Mouse (Mus musculus) myocyte (in vitro differentiated cells): ENCODE measurements around the gene Miga1. TPM values are rescaled to one million over a fixed set of nuclear protein-coding genes. Genes with fewer than 3 reads are reported as not detected.
"Not testable (repeated sequence)": the region's sequence is repeated elsewhere in the genome, so short reads cannot be mapped to it uniquely, and the experiment has no call there.

ENCODE experiments used
- H3K27me3 ChIP-seq: one replicate; pipeline ENCODE4 v1.6.1; 2011; ENCODE audit not compliant: control insufficient read depth, insufficient read depth, insufficient read length
- H3K36me3 ChIP-seq: one replicate; pipeline ENCODE4 v1.6.1; 2011; ENCODE audit not compliant: control insufficient read depth, insufficient read depth
- H3K4me2 ChIP-seq: one replicate; pipeline ENCODE4 v1.6.1; 2011; ENCODE audit warnings: low read depth, control low read depth
- H3K4me3 ChIP-seq: one replicate; pipeline ENCODE4 v1.5.1; 2011; ENCODE audit warnings: mild to moderate bottlenecking, control low read depth, moderate library complexity
- H3K79me2 ChIP-seq: one replicate; pipeline ENCODE4 v1.6.1; 2011; ENCODE audit not compliant: control insufficient read depth, insufficient read depth
- H3ac ChIP-seq: one replicate; pipeline ENCODE4 v1.6.1; 2011; ENCODE audit not compliant: control insufficient read depth, insufficient read length
- CEBPB ChIP-seq: IDR thresholded peaks from 2 replicates; pipeline ENCODE4 v1.6.1; 2011; ENCODE audit warnings: mild to moderate bottlenecking, moderate library complexity; ENCODE audit not compliant: poor library complexity, insufficient read depth, severe bottlenecking
- E2F4 ChIP-seq: IDR thresholded peaks from one replicate; pipeline ENCODE4 v1.6.1; 2011; ENCODE audit warnings: mild to moderate bottlenecking, control low read depth, moderate library complexity; ENCODE audit not compliant: insufficient read depth
- MAX ChIP-seq: IDR thresholded peaks from one replicate; pipeline ENCODE4 v1.6.1; 2011; ENCODE audit warnings: low read depth, mild to moderate bottlenecking, control low read depth
- MYOD1 ChIP-seq, 3 experiments: IDR thresholded peaks; one replicate each; pipeline ENCODE4 v1.6.1; 2011; ENCODE audit warnings: control low read depth in 2 of 3, low read depth in 2 of 3, mild to moderate bottlenecking in 2 of 3, moderate library complexity in 1 of 3; ENCODE audit not compliant: insufficient read length in 2 of 3, control insufficient read depth in 1 of 3
- MYOG ChIP-seq, 3 experiments: IDR thresholded peaks; one replicate each; pipeline ENCODE4 v1.6.1; 2011; ENCODE audit warnings: control low read depth in 2 of 3, low read depth in 2 of 3, mild to moderate bottlenecking in 2 of 3; ENCODE audit not compliant: insufficient read length in 2 of 3, control insufficient read depth in 1 of 3, insufficient read depth in 1 of 3
- POLR2A ChIP-seq: IDR thresholded peaks from one replicate; pipeline ENCODE4 v1.6.1; 2011; ENCODE audit warnings: low read depth, mild to moderate bottlenecking, control low read depth, moderate library complexity; ENCODE audit not compliant: insufficient read length
- POLR2AphosphoS2 ChIP-seq: IDR thresholded peaks from one replicate; pipeline ENCODE4 v1.6.1; 2011; ENCODE audit warnings: low read depth, control low read depth; ENCODE audit not compliant: insufficient read length
- REST ChIP-seq: IDR thresholded peaks from one replicate; pipeline ENCODE4 v1.6.1; 2011; ENCODE audit warnings: mild to moderate bottlenecking, control low read depth, moderate library complexity; ENCODE audit not compliant: insufficient read depth, insufficient read length
- SRF ChIP-seq: IDR thresholded peaks from one replicate; pipeline ENCODE4 v1.6.1; 2011; ENCODE audit warnings: low read depth; ENCODE audit not compliant: control insufficient read depth, insufficient read length
- TCF12 ChIP-seq: IDR thresholded peaks from one replicate; pipeline ENCODE4 v1.6.1; 2011; ENCODE audit warnings: mild to moderate bottlenecking, control low read depth; ENCODE audit not compliant: poor library complexity, insufficient read depth, severe bottlenecking
- TCF3 ChIP-seq: IDR thresholded peaks from one replicate; pipeline ENCODE4 v1.6.1; 2011; ENCODE audit warnings: low read depth, control low read depth; ENCODE audit not compliant: insufficient read length
- USF1 ChIP-seq: IDR thresholded peaks from one replicate; pipeline ENCODE4 v1.6.1; 2011; ENCODE audit warnings: low read depth, mild to moderate bottlenecking, control low read depth, moderate library complexity
- polyA plus RNA-seq: library from polyadenylated mRNA; unstranded; fragments of >200 nt; fragmentation: generic; extraction: Trizol; gene quantifications from one replicate; pipeline ENCODE4 v1.2.1, GENCODE M21; 2012; ENCODE audit warnings: missing spikeins

Gene Miga1
- polyA plus RNA-seq, 1 experiment = 0.26 TPM

DNA sequence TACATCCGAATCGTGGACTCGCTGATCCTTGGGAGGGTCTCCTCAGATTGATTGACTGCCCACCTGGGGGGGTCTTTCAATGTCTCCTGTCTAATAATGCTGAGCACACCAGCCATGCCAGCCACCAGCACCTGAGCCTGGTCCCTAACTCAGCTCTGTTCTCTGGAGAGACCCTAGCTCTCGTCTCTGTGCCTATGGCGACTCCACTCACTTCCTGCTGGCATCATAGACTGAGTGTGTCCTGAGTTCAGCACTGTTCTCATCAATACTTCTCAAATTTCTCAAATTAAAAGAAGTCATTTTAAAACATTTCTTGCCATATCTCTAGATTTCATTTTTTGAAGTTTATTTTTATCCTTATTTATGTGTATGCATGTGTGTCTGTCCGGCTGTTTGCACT lies 8.1 kb downstream of the Miga1 start:
- no peak overlapping the region for H3ac ChIP-seq
- no peak overlapping the region for H3K4me3 ChIP-seq
- H3K79me2 ChIP-seq = no peaks in the 10 kb centered on the region
- no peak overlapping the region for H3K4me2 ChIP-seq
- TF ChIP-seq REST = no peak
- TF ChIP-seq MAX = no peak
- TF ChIP-seq SRF = no peak
- H3K27me3 ChIP-seq = no peaks in the 10 kb centered on the region
- no peaks in the 10 kb centered on the region for H3K36me3 ChIP-seq

DNA sequence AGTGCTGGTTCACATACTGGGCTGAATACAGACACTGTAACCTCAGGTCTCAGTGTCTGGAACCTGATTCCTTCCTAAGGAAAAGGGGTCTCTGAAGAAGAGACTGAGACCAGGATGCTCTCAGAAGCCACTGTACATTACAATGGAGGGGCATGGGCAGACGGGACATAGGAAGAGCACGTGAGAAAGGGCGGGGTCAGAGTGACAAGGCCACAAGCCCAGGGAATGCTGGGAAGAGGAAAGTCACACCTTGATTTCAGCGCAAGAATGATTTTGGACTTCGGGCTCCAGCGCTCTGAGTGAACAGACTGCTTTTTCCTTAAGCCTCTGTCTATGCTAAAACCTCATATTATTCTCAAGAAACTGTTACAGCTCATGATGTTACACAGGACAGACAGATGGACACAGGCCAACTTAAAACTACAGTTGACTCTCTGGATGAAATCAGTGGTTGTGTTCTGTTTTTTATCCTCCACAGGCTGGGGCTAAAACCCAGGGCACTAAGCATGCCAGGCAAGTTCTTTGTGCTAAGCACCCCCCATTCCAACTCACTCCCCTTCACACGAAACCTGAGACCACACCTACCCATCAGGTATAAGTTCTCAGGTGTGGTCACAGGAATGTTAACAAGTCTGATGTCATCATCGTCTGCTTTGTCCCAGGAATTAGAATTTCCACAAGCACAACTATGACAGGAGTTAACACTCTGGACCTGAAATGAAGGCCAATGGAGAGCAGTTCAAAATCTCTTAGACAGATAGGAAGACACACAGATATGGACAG lies 18.3 kb downstream of the Miga1 start:
- no peak overlapping the region for H3K4me3 ChIP-seq
- no peak overlapping the region for H3ac ChIP-seq
- H3K79me2 ChIP-seq = no peaks in the 10 kb centered on the region
- H3K27me3 ChIP-seq = no peaks in the 10 kb centered on the region
- no peaks in the 10 kb centered on the region for H3K36me3 ChIP-seq
- TF ChIP-seq POLR2A = no peak
- TF ChIP-seq E2F4 = no peak
- no peak for TF ChIP-seq CEBPB
- no peak for TF ChIP-seq TCF12
- TF ChIP-seq MYOD1 (IDR thresholded peaks at IDR 0.05; ENCODE audit: control insufficient read depth in 1 of 3, insufficient read length in 2 of 3, low read depth in 2 of 3) = no peak
- no peak for TF ChIP-seq MYOG (IDR thresholded peaks at IDR 0.05; ENCODE audit: control insufficient read depth in 1 of 3, insufficient read depth in 1 of 3, insufficient read length in 2 of 3, low read depth in 2 of 3)
- no peak for TF ChIP-seq TCF3
- TF ChIP-seq REST = no peak
- no peak for TF ChIP-seq SRF
- no peak for TF ChIP-seq MAX
- no peak for TF ChIP-seq POLR2AphosphoS2
- no peak for TF ChIP-seq USF1
- no peak overlapping the region for H3K4me2 ChIP-seq

DNA sequence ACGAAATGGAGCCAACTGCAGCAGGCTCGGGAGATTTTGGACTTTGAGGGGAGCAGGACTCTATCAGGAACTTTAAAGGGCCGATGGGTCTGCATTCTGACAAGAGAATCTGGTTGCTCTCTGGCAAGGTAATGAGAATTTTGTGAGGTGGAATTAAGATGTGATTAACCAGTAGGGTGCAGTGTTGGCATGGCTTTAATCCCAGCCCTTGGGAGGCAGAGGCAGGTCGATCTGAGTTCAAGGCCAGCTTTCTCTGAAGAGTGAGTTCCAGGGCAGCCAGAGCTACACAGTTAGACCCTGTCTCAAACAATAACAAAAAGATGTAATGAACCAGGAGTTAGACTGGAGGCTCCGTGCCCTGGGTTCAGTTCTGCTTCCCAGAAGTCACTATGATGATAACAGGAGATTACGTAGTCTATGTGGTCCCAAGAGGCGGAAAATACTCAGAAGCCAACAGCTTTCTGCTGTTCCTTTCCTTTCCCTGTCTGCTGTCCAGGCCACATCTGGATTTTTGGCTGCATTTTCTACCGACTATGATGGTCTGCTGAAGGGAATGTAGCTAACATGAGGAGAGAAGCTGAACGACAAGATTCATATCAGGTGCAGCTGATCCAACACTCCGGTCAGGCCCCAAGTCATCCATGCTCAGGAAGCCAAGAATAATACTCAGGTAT lies 19.1 kb downstream of the Miga1 start:
- Histone ChIP-seq H3K79me2 (no peaks in the 10 kb centered on the region), H3K27me3 (no peaks in the 10 kb centered on the region), H3K36me3 (no peaks in the 10 kb centered on the region), H3ac (no peak overlapping the region), H3K4me2 (no peak overlapping the region), H3K4me3 (no peak overlapping the region)
- TF ChIP-seq REST = no peak
- no peak for TF ChIP-seq TCF12
- TF ChIP-seq MYOG (IDR thresholded peaks at IDR 0.05; ENCODE audit: control insufficient read depth in 1 of 3, insufficient read depth in 1 of 3, insufficient read length in 2 of 3, low read depth in 2 of 3) = no peak
- no peak for TF ChIP-seq POLR2A
- no peak for TF ChIP-seq E2F4

DNA sequence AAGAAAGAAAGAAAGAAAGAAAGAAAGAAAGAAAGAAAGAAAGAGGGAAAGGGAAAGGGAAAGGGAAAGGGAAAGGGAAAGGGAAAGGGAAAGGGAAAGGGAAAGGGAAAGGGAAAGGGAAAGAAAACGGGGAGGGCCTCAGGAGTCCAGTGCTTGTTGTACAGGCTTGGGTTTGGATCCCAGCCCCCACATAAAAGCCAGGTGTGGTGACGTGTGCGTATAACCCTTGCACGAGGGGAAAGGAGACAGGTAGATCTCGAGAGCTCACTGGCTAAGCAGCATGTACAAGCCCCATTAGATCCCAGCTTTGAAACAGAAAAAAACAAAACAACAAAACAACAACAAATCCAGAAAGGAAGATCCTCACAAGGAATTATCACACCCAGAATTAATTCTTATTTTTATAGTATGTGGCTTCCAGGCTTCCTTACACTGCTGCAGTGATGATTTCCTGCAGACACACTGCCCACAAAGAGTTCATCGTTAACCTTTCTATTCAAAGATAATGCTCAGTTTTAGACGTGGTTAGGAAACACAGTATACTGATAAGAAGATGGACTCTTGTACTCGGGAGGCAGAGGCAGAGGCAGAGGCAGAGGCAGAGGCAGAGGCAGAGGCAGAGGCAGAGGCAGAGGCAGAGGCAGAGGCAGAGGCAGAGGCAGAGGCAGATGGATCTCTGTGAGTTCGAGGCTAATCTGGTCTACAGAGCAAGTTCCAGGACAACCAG lies 23.6 kb downstream of the Miga1 start:
- H3K36me3 ChIP-seq, H3K79me2 ChIP-seq, H3ac ChIP-seq, H3K4me3 ChIP-seq, H3K27me3 ChIP-seq, H3K4me2 ChIP-seq: not testable (repeated sequence)

DNA sequence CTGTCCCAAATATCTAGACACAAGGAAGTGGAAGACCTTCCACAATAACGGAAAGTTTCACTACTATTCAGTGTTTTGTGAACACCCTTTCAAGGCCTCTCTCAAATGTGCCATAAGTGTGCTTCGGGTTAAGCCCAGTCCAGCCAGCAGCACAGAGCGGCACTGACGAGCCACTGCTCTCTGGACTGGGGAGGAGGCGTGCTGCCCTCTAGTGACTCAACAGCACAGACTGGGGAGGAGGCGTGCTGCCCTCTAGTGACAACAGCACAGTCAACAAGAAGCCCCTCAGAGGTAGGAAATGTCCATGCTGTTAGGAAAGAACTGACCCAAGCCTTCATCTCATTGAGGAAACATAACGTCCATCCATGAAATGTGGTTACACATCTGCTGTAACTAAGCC lies 24.6 kb downstream of the Miga1 start:
- no peaks in the 10 kb centered on the region for H3K36me3 ChIP-seq
- no peak overlapping the region for H3K4me3 ChIP-seq
- no peaks in the 10 kb centered on the region for H3K79me2 ChIP-seq
- H3K4me2 ChIP-seq = no peak overlapping the region
- TF ChIP-seq MYOG (IDR thresholded peaks at IDR 0.05; ENCODE audit: control insufficient read depth in 1 of 3, insufficient read depth in 1 of 3, insufficient read length in 2 of 3, low read depth in 2 of 3) = no peak
- TF ChIP-seq TCF3 = no peak
- H3K27me3 ChIP-seq = no peaks in the 10 kb centered on the region
- no peak overlapping the region for H3ac ChIP-seq

DNA sequence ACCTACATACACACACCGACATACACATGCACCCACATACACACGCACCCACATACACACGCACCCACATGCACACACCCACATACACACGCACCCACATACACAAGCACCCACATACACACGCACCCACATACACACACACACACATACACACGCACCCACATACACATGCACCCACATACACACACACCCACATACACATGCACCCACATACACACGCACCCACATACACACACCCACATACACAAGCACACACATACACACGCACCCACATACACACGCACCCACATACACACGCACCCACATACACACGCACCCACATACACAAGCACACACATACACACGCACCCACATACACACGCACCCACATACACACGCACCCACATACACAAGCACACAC lies 25.5 kb downstream of the Miga1 start:
- not testable (repeated sequence) for H3K36me3 ChIP-seq, H3K79me2 ChIP-seq, H3ac ChIP-seq, H3K4me3 ChIP-seq, H3K27me3 ChIP-seq, H3K4me2 ChIP-seq
